Mouse (Mus musculus) left cerebral cortex, postnatal 14 days (tissue): Measurements from ENCODE around the gene Dclk2. TPM values are rescaled to one million over a fixed set of nuclear protein-coding genes. Genes with fewer than 3 reads are reported as not detected.

Experiments
- DNase-seq, 2 experiments: peaks; one replicate each; pipeline ENCODE4 v3.0.0; 2021 to 2022; ENCODE audit warnings: low spot score in 2 of 2, mixed read lengths in 1 of 2
- intact Hi-C: fragments of 180-260 bp; cut with DNase I; formaldehyde crosslinking; loops from one replicate; pipeline ENCODE4 v1.15.1; 2025
- total RNA-seq, 2 experiments: library from RNA; stranded (reverse); gene quantifications; 2 replicates each; pipeline ENCODE4 v1.2.3; 2021

The Dclk2 gene
- total RNA-seq, 2 experiments from 2014 or later = 74.7 to 80.2 TPM

- intact Hi-C loops = no loop called here
- no peak for DNase-seq
Observed at GRCm38 (mm10) chr3:86898366-86898765, 22.3 kb downstream of the Dclk2 start.

DNA sequence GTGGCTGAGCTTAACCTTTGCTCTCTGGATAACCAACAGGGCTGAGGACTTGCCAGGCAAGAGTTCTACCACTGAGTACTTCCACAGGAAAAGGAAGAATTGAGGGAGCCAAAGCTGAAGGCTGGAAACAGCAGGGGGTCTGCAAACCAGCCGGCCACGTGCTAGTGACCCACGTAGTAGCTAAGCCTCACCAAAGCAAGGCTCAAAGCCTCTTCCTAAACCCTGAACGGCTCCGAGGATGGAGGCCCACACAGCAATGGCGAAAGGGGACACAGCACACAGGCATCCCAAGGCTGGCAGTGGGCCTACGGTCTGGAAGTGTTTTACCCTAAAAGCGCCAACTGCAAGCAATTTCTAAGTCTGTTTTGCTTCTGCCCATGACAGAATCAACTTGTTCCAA is 23.1 kb downstream of the Dclk2 start:
- no peak for DNase-seq
- intact Hi-C loops = no loop called here

- peak; percentile 63 to 65 for DNase-seq
- intact Hi-C loops = no loop called here
Observed at GRCm38 (mm10) chr3:86897066-86897465, 23.6 kb downstream of the Dclk2 start.

- intact Hi-C loops = no loop called here
- no peak for DNase-seq
Observed at GRCm38 (mm10) chr3:86894491-86894890, 26.2 kb downstream of the Dclk2 start.

DNA sequence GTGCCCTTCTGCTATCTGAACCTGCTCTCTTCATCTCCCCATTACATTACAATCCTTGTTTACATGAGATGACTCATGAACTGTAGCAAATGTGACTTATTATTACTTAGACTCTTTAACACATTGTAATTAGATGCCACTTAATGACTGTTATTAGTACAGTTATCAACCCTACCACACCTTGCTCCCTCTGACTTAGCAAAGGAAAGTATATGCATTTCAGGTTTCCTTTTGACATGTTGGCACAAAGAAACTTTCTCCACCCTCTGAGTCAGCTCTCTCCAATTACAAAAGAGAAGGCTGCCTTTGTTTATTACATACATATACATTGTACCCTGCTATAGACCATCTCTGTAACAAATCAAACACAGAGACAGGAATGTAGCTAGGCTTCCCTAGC is 33.1 kb downstream of the Dclk2 start:
- intact Hi-C loops = no loop called here

GRCm38 (mm10) chr3:86885180-86885579 is 35.5 kb downstream of the Dclk2 start:
- no peak for DNase-seq
- intact Hi-C loops = no loop called here

More for the DNA sequence above, 33.1 kb downstream of the Dclk2 start:
- no peak for DNase-seq

DNA sequence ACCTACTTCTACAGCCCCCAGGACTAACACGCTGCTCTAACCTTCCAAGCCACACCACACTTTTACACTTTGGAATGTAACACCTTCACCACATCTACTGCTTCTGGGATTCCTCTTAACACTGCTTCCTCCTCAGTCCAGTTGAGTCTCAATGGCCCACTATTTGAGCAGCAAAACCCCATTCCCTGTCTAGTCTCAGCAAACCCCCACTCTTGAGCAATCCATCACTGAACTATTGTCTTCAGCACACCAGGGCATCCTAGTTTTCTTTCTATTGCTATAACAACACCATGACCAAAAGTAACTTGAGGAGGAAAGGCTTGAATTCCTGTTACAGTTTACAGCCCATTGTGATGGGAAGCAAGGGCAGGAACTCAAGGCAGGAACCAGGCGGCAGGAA is 36.2 kb downstream of the Dclk2 start:
- no peak for DNase-seq
- intact Hi-C loops = no loop called here

GRCm38 (mm10) chr3:86883985-86884384 is 36.7 kb downstream of the Dclk2 start:
- intact Hi-C loops = no loop called here

DNA sequence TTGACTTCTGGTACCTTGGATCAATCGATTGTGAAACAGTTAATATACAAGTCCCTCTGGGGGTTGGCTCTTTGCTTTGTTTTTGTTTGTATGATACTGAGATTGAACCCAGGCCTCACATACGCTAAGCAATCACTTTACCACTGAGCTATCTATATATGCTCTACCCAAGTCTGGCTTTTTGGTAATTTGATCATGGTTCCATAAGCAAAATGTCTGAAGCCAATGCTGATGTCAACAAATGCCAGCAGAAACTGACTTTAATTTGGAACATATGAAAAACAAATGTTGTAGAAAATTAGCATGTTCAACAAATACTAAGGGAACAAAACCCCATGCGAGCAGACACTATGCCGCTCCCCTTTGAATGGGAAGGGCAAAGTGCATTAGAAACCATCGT is 44.7 kb downstream of the Dclk2 start:
- intact Hi-C loops = no loop called here

More at GRCm38 (mm10) chr3:86883985-86884384, 36.7 kb downstream of the Dclk2 start:
- no peak for DNase-seq

GRCm38 (mm10) chr3:86873092-86873600 is 47.5 kb downstream of the Dclk2 start:
- intact Hi-C loops = no loop called here

More for the DNA sequence above, 44.7 kb downstream of the Dclk2 start:
- no peak for DNase-seq

GRCm38 (mm10) chr3:86870952-86871351 is 49.7 kb downstream of the Dclk2 start:
- intact Hi-C loops = no loop called here

More at GRCm38 (mm10) chr3:86873092-86873600, 47.5 kb downstream of the Dclk2 start:
- DNase-seq = no peak

DNA sequence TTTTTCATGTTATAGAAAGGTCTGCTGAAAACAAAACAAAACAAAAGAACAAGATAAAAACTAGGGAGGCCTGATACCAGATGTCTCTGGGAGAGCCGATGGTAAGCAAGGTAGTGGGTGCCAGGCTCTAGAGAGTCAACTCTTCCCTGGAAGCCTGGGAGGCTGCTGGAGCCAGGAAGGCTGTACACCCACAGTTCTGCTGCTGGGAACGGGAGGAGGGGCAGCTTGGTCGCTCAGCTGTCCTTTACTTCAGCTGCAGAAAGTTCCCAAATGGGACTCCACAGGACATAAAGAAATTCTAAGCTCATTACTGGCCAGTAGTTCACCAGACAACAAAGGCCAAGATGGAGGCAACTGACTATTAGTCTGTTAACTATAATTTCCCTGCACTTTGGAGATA is 50.2 kb downstream of the Dclk2 start:
- peak in 1 of 2 experiments; percentile 37 for DNase-seq
- intact Hi-C loops = no loop called here

More at GRCm38 (mm10) chr3:86870952-86871351, 49.7 kb downstream of the Dclk2 start:
- DNase-seq = no peak

GRCm38 (mm10) chr3:86868721-86869120 is 51.9 kb downstream of the Dclk2 start:
- DNase-seq = no peak
- intact Hi-C loops = no loop called here

DNA sequence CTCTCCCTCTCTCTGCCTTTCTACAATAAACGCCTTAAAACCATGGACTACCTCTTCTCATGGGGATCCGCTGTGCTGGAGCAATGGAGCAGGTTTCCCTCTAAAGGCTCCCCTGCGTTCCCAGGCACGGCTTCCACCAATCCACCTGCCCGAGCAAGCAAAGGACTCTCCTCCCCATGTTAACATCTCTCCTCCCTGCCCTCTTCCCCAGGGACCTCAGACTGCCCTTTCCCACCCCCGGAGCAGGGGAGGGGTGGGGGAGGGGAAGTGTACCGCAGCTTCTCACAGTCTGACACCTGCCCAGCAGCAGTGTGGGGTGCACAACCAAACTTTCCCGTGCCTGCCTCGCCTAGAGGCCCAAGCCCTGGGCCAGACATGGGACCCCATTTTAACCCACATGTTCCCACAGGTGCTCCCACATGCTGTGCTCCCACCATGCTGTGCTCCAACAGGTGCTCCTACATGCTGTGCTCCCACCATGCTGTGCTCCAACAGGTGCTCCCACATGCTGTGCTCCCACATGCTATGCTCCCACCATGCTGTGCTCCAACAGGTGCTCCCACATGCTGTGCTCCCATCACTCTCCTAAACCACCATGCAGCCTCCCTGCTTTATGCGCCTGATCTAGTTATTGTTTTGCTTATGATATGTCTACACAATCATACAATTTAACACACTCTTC is 57.2 kb downstream of the Dclk2 start:
- intact Hi-C loops = no loop called here
- no peak for DNase-seq

DNA sequence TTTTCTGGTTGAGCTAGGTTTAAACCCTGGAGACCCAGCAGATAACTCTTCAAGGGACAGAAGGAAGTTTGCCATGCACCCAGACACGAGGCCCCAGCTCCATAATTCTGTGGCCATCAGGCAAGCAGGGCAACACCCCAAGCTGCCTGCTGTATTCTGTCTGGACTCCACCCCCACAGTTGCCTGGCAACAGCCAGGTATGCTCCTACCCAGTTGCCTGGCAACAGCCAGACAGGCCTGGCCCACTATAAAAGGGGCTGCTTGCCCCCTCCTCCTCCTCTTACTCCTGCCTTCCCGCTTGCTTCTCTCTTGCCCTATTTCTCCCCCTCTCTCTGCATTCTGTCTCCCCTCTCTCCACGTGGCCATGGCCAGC is 57.7 kb downstream of the Dclk2 start:
- intact Hi-C loops = no loop called here
- peak; percentile 46 to 55 for DNase-seq

DNA sequence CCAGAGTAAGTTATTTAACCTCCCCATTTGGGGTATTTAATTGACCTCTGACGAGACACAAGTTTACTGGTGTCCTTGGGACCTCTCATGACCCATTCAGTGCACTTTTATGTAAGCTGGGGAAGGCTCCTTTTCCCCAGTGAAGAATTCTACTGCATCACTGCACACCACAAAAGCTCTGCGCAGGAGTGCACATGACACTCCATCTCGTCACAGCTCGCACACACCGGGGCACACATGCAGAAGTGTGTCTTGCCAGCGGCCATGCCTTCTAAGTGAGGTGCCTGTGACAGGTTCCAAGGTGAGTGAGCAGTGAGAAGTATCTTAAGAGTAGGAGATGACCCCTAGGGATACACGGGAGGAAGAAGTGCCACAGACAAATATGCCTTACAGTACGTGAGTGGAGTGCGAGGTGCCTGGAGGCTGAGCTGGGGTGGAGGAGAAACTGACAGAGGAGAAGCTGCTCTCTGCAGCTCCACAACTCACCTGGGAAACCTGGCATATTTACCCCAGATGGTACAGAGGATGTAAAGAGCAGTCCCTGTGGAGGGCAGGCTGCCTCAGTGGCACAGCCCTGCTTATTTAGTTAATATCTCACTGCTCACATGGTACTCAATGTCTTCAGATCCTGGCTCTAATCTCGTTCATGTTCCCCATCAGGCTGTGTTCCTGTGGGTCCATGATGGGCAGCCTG is 58.3 kb downstream of the Dclk2 start:
- DNase-seq = no peak
- intact Hi-C loops = no loop called here

GRCm38 (mm10) chr3:86859791-86860190 is 60.9 kb downstream of the Dclk2 start:
- intact Hi-C loops = no loop called here

DNA sequence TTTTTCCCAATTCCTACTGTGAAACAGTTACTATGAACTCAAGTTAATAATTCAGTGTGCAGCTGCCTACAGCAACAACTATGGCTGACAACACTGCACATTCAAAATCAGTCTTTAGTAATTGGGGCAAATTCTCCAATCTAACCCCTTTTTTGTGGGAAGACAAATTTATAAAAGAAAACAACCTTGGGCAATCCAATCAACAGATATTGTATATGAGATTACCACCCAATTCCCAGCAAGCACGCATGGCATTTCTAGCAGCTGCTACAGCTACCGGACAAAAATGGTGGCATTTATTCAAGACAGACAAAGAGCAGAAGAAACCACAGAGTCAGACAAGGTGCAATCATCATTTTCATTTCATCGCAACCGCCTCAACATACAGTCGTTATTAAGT is 62.0 kb downstream of the Dclk2 start:
- intact Hi-C loops = no loop called here
- no peak for DNase-seq

More at GRCm38 (mm10) chr3:86859791-86860190, 60.9 kb downstream of the Dclk2 start:
- no peak for DNase-seq

GRCm38 (mm10) chr3:86857833-86858398 is 62.7 kb downstream of the Dclk2 start:
- intact Hi-C loops = no loop called here
- DNase-seq = no peak

DNA sequence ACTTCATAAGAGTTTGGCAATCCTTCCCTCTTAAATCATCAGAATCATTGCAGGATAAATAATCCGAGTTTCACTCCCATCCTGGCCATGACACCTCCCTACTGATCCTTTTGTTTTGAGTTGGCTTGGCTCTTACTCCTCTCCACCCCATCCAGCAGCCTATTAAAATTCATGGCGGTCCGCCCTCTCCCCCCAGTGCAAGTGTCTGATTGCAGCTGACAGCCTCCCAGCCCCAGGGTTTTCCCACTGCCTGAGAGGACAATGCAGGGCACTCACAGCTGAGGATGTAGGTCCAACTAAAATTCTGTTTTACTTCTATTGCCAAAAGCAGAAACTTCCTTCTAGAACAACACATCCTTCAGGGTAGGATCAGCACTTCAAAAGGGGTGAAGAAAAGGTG is 67.8 kb downstream of the Dclk2 start:
- intact Hi-C loops = no loop called here

More for the DNA sequence above, 67.8 kb downstream of the Dclk2 start:
- no peak for DNase-seq
